In genomic region chr11:42067788-42068187, GRCm38 (mm10) we compare ENCODE assay signal across 7 mouse cellular contexts.
DNase-seq lines count a peak whose midpoint lies in the region.

No protein-coding gene starts in this region.

- peak; percentile 5 for DNase-seq in urinary bladder, postnatal 25 days (ENCODE audit: low spot score)
- DNase-seq in urinary bladder, postnatal 4 days (ENCODE audit: low spot score in 2 of 2): no peak
- peak; percentile 38 for DNase-seq in cerebellum, adult 9-11 months
- DNase-seq in heart, postnatal 14 days: peak; percentile 6 to 28
- DNase-seq in layer of hippocampus, postnatal 36 days: peak; percentile 43 to 59
- DNase-seq in retina, postnatal 7 days (ENCODE audit: low read depth, low spot score): peak; percentile 16
- no peak for DNase-seq in spleen, postnatal 36 days (ENCODE audit: low spot score in 2 of 2)

- intact Hi-C loops in heart, postnatal 14 days (cut with DNase I): loop anchor here (5.0 to 10.0 kb wide), 4 partner anchors 635 to 1293 kb away; no protein-coding TSS in a partner anchor

Comparison
In these comparisons a context has a peak if more than half of its experiments do, and no peak if none do; other contexts are left out.
1. DNase-seq: peak in urinary bladder, postnatal 25 days (single experiment), cerebellum, adult 9-11 months (single experiment), heart, postnatal 14 days (2 of 2), layer of hippocampus, postnatal 36 days (2 of 2) and retina, postnatal 7 days (single experiment); none in urinary bladder, postnatal 4 days (0 of 2) and spleen, postnatal 36 days (0 of 2).